Mouse (Mus musculus) right cerebral cortex, adult 2 months (tissue): ENCODE data around the gene Fam111a.
A peak's percentile ranks its signal among the peaks of the same experiment; 100 is the strongest.

ENCODE experiments used
- DNase-seq, 2 experiments: peaks; one replicate each; pipeline ENCODE4 v3.0.0; 2021 to 2022; ENCODE audit warnings: low spot score in 2 of 2

Gene Fam111a

GRCm38 (mm10) chr19:12564197-12564596 is 18.7 kb downstream of the Fam111a start:
- DNase-seq, result no peak

- no peak for DNase-seq
These were observed 21.5 kb downstream of the Fam111a start for GRCm38 (mm10) chr19:12567011-12567410.

DNA sequence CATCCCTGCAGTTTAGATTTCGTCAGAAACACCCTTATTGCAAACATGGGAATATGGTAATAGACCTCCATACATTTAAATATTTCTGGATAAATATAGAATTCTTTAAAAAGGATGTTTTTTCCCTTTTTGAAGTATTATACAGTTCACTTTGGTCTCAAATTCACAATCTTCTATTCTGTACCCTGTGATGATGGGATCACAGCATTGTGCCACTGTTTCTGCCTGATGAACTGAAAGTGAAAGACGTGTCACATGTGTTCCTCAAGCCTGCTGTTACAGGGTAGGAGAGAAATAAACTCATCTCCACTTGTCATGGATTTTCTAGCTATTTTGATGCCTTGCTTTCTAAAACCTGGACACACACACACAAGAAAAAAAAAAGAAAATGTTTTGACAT is 25.3 kb downstream of the Fam111a start:
- DNase-seq, result no peak

DNA sequence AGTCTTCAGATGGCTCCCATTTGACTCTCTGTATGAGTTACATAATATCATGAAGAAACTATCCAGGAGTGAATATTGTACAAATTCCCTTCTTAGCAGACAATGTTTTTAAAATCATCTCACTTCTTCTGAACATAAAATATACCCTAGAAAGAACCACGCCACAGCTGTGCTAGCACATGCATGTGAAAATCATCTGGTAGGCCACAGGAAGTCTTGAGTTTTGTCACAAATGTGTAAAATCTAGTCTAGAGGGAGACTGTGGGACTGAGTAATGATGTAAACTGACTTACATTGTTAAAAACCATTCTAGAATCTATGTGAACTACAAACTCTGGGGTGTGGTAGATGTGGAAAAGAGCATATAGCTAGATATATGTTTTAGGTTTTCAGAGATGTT is 26.1 kb downstream of the Fam111a start:
- no peak for DNase-seq

- DNase-seq, result no peak
These were observed 27.2 kb downstream of the Fam111a start for GRCm38 (mm10) chr19:12572614-12573265.

DNA sequence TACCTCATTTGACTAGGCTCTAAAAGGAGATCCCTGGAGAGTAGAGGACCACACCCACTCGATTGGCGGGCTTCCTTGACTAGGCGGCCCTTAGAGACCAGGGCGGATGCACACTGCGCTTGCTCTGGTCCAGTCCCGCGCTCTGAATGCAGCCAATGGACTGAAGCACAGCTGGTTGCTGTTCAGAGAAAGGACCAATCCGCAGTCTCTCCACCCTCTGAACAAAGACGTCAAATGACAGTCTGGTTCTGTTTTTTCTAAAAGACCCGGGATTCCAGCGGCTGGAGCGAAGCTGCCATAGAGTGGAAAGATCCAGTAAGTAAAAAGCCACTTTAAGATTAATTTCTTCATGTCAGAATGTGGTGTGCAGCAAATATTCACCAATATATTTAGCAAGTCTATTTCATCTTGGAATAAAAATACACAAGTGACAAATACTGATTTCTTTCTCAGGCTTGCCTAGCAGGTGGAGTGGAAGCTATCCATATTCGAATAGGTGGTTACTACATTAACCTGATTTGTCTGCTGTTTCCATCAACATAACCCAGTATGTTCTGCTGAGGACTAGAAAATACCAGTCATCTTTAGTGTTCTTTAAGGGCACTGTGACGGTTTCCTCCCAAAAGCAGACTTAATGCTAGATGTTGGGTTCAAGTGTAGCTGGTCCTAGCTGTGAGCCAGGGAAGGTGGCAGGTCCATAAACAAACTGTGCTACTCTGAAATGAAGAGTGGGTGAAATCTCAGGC is 27.9 kb downstream of the Fam111a start:
- peak; percentile 66 to 71 for DNase-seq

GRCm38 (mm10) chr19:12574012-12574407 is 28.5 kb downstream of the Fam111a start:
- no peak for DNase-seq

DNA sequence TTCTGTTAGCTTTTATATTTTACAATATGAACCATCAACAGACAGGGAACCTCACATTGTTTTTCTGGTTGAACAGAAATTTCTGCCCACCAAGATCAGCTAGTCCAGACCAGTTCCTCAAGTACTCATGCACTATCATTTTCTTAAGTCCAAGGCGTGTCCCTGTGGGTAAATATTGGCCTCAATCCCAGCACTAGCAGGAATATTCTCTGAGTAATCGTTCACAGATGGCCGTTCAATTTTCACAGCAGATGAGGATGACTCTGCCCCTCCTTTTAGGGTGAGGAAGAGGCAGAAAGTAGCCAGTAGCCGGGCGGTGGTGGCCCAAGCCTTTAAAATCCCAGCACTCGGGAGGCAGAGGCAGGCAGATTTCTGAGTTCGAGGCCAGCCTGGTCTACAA is 29.6 kb downstream of the Fam111a start:
- peak in 1 of 2 experiments; percentile 10 for DNase-seq

DNA sequence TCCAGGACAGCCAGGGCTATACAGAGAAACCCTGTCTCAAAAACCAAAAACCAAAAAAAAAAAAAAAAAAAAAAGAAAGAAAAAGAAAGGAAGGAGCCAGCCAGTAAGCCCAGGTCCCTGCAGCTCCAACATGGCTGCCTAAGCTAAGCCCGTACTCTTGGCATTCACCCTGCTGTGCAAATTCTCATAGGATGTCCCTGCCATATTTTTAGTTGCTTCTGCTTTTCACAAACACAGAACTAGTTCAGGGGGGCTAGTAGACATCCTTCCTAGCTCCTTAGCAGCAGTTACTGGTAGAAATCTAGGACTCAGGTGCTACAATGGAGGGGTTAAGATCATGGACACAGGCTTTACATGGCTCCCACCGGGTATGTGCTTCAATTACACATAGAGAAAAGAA is 30.0 kb downstream of the Fam111a start:
- no peak for DNase-seq

GRCm38 (mm10) chr19:12576639-12577038 is 31.1 kb downstream of the Fam111a start:
- DNase-seq, result no peak

DNA sequence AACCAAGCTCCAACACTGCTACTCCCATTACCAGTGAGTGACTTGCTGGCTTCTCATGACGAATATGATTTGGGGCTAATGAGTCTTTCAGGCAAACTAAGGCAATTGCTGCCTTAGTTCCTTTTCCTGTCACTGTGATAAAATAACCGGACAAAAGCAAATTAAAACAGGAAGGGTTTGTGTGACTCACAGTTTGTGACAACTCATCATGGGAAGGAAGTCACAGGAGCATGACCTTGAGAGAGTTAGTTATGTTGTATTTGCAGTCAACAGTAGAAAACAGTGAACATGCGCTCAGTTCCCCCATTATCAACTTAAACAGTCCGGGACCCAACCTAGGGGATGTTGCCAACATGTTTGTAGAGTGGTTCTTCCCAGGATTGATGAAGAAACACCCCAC is 39.8 kb downstream of the Fam111a start:
- no peak for DNase-seq

DNA sequence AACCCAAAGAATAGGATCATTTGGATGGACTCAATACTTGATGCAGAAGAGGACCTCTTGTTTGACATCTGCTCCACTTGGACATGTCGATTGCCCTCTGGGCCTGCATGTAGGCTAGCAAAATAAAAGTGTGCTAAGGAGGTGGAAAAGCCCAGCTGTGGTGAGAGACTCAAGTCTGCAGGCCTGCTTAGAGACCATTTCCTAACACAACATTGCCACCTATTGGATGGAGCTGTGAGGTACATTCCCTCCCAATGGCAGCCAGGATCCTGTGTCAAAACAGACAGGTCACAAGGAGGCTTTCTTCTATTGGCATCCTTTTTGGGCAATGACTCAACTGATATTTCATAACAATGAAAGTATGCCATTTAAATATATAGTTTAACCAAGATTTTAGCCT is 46.4 kb downstream of the Fam111a start:
- peak; percentile 76 to 84 for DNase-seq

DNA sequence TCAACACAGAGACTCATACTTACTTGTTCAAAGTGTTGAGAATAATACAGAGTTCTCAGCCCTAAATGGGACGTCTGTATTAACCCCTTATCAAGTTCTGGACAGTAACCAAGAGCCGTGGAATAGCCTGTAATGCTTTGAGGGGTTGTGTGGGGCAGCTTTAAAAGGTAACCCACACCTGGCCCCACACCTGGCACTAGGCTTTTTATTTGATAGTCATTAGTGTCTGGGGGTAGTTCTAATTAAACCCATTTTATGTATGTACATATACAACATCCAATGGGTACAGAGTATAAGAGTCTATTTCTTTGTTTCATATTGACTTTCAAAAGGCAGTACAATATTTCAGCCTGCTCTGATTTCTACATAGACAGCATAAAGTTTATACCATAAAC is 49.6 kb downstream of the Fam111a start:
- no peak for DNase-seq

GRCm38 (mm10) chr19:12595530-12596289 is 50.2 kb downstream of the Fam111a start:
- peak; percentile 51 to 57 for DNase-seq

- peak; percentile 32 to 46 for DNase-seq
These were observed 50.9 kb downstream of the Fam111a start for GRCm38 (mm10) chr19:12596290-12597072.

- peak; percentile 8 to 16 for DNase-seq
These were observed 51.5 kb downstream of the Fam111a start for GRCm38 (mm10) chr19:12597073-12597405.

DNA sequence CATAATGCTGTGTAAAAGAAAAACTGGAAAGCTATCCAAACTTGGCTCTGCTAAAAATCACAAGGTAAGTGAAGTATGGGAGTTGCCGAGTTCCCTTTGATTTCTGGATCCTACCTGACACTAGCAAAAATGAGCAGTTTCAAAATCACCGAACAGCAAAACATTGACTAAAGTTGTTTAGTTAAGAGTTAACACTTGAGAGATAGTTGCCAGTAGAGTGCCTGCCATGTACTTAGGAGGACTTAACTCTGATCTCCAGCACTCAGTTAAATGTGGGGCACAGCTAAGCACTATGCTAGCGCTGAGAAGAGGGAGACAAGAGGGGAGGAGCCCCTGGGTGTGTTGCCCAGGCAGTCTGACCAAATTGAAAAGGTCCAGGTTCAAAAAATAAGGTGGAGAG is 53.1 kb downstream of the Fam111a start:
- no peak for DNase-seq

DNA sequence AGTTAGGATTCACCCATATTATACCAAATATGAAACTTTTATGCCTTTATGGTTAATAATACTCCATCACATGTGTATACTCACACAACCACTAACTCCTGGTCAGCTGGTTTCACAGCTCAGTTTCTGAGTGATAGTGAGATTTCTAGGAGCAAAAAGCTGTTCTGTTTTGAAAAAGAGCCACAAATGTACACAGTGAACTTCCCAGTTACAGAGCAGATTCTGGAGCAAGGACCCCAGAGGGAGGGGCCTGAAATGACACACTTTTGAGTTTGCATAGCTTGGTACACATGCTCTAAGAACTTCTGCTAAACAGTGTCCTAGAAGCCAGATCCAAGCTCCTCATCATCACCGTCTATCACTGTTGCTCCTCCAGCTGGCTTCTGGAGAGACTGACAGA is 54.1 kb downstream of the Fam111a start, which contains the start of gene Gm4952:
Gene Gm4952, plus strand, starts transcription at position 301 of the 400 bp plus-strand sequence.
- no peak for DNase-seq

DNA sequence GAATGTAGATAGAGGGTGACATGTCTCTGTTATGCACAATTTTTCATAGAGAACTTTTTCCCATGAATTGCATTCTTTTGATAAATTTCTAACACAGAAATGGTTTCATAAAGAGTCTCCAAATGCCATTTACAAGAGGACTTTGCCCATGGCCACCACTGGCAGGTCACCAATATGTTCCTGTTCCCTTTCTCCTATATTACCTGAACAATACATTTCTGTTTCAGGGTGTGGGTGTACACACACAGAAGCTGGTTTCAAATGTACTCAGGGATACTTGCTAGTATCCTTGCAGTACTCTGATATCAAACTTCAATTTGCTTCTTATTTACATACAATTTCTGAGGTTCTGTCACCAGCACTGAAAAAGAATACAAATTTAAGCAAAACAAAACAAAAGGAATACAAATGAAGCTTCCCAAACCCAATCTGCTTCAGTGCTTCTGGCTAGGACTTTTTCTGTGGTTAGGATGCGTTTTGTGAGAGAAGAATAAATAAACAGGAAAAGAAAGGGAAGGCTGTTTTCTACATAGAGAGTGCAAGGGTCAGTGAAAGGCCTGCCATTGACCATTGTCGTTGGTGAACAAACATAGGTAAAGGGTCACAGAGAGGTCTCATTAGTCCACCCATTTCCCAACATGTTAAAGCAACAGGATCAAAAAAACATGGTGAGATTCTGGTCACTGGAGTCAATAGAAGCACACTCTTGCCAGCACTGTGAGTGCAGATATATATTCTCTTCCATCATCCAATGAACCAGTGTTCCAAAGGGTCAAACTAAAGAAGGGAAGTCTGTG is 55.3 kb downstream of the Fam111a start:
- DNase-seq, result no peak

DNA sequence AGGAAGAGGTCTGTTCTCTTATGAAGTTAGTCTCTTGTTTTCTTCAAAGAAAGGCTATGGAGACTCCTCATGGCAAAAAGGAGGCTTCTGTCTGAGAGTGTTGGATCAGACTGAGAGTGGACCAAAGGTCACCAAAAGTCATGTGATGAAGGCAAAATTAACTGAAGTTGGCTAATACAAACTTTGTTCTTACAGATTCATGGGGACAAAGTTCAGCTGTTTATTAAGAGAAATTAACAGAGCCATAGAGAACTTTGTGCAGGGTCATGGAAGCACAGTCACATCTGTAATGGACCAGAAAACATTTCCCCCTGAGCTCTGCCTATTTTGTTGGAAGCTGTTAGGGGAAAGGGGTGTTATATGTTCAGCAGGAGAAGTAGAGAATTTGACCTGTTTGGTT is 62.8 kb downstream of the Fam111a start:
- DNase-seq, result no peak

- no peak for DNase-seq
These were observed 68.1 kb downstream of the Fam111a start for GRCm38 (mm10) chr19:12613646-12614045.
